Mouse (Mus musculus): Measurements from ENCODE around the gene Slc38a9.

DNA sequence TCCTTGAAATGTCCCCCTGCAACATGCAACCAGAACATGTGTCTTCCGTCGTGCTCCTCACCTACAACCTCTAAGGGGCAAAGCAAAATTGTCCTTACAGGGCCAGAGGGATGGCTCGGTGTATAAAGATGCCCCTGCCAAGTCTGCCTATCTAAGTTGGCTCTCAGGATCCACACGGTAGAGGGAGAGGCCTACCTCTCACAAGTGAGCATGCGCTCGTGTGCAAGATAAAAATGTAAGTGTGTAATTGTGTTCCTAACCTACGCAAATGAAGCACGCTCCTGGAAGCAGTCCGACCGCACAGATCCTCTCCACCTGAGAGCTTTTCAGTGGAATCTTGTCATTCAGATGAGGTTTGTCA is 86.1 kb downstream of the Slc38a9 start:
- TF ChIP-seq CTCF (IDR thresholded peaks at IDR 0.05; ENCODE audit: low read depth) (no peak), EP300 (optimal IDR thresholded peaks at IDR 0.05) (no peak)
